Mouse (Mus musculus): ENCODE results near the gene Ppp6r3.

Ppp6r3 gene

GRCm38 (mm10) chr19:3519471-3520169 lies 55.9 kb downstream of the Ppp6r3 start:
- no peak for DNase-seq (ENCODE audit: low read depth, low spot score)
- Histone ChIP-seq H3K27me3 (ENCODE audit: control insufficient read depth, insufficient read depth, low read length, poor library complexity, severe bottlenecking) (no peaks in the 10 kb centered on the region), H3K36me3 (ENCODE audit: control insufficient read depth, insufficient read depth, low read length, poor library complexity, severe bottlenecking) (no peaks in the 10 kb centered on the region; the same call in 1 of the 2 replicates)

- Histone ChIP-seq H3K27me3 (ENCODE audit: control insufficient read depth, insufficient read depth, low read length, poor library complexity, severe bottlenecking) (no peaks in the 10 kb centered on the region), H3K36me3 (ENCODE audit: control insufficient read depth, insufficient read depth, low read length, poor library complexity, severe bottlenecking) (peaks cover 24% of the 10 kb centered on the region)
- DNase-seq (ENCODE audit: low read depth, low spot score): peak; percentile 21
These were observed 78.3 kb downstream of the Ppp6r3 start for GRCm38 (mm10) chr19:3497216-3497615.

DNA sequence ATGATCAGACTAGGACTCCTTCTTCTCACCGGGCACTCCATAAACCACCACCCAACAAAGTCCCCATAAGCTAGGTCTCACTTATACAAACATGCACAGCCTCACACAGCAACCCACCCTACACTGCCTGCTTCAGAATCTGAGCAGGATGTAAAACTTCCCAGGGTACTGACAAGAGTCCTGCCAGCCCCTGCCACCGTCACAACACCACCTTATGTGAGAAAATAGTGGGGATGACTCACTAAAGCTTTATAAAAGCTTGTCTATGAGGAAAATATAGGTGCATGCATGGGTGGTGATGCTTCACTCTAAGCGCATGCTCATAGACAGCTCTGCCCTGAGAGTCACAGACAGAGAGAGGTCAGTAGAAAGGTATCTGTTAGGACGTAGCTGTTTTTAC lies 85.7 kb downstream of the Ppp6r3 start:
- no peak for DNase-seq (ENCODE audit: low read depth, low spot score)
- Histone ChIP-seq H3K27me3 (ENCODE audit: control insufficient read depth, insufficient read depth, low read length, poor library complexity, severe bottlenecking) (no peaks in the 10 kb centered on the region), H3K36me3 (ENCODE audit: control insufficient read depth, insufficient read depth, low read length, poor library complexity, severe bottlenecking) (peaks cover 29% of the 10 kb centered on the region)

- peaks cover 17% of the 10 kb centered on the region for H3K36me3 ChIP-seq (ENCODE audit: control insufficient read depth, insufficient read depth, low read length, poor library complexity, severe bottlenecking)
- DNase-seq (ENCODE audit: low read depth, low spot score): peak; percentile 30
- H3K27me3 ChIP-seq (ENCODE audit: control insufficient read depth, insufficient read depth, low read length, poor library complexity, severe bottlenecking): no peaks in the 10 kb centered on the region
These were observed 92.7 kb downstream of the Ppp6r3 start for GRCm38 (mm10) chr19:3482831-3483230.

GRCm38 (mm10) chr19:3480101-3480500 lies 95.4 kb downstream of the Ppp6r3 start:
- peaks cover 12% of the 10 kb centered on the region for H3K36me3 ChIP-seq (ENCODE audit: control insufficient read depth, insufficient read depth, low read length, poor library complexity, severe bottlenecking)
- no peak for DNase-seq (ENCODE audit: low read depth, low spot score)
- H3K27me3 ChIP-seq (ENCODE audit: control insufficient read depth, insufficient read depth, low read length, poor library complexity, severe bottlenecking): no peaks in the 10 kb centered on the region

DNA sequence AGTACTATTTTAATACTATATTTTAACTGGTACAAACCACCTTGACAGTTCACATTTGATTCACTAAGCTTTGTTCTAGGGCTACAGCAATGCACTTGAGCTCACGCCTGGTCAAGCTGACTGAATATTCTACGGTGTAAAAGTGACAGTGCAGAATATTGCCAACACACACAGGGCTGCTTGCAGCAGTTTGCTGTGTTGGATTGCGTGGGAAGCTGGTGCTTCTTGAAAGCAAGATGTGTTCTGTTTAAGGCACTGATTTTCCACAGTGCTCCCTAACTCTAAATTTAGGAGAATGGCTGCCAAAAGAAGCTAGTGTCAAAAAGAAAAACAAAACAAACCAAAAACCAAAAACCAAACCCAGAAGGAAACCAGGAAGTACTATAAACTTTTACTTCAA lies 98.6 kb downstream of the Ppp6r3 start:
- no peak for DNase-seq (ENCODE audit: low read depth, low spot score)
- peaks cover 5% of the 10 kb centered on the region for H3K36me3 ChIP-seq (ENCODE audit: control insufficient read depth, insufficient read depth, low read length, poor library complexity, severe bottlenecking)
- H3K27me3 ChIP-seq (ENCODE audit: control insufficient read depth, insufficient read depth, low read length, poor library complexity, severe bottlenecking): no peaks in the 10 kb centered on the region

DNA sequence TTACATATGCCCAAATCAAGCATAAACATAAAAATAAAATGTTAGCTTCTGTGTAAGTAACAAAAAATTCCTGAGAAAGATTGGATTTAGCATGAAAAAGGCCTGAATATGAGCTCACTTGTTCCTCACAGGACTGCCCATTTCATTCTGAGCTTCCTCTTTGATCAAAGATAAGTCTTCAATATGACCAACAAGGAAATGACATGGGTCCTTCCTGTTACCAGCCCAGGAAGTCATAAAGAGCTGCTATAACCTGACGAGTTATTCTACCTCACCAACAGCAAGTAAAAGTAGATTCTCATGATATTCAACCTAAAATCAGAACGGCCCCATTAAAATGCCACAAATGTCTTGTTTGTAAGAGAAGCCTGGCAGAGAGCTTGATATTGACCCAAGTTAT lies 104.3 kb downstream of the Ppp6r3 start:
- Histone ChIP-seq H3K27me3 (ENCODE audit: control insufficient read depth, insufficient read depth, low read length, poor library complexity, severe bottlenecking) (no peaks in the 10 kb centered on the region), H3K36me3 (ENCODE audit: control insufficient read depth, insufficient read depth, low read length, poor library complexity, severe bottlenecking) (peaks cover 20% of the 10 kb centered on the region)
- no peak for DNase-seq (ENCODE audit: low read depth, low spot score)

- H3K27me3 ChIP-seq (ENCODE audit: control insufficient read depth, insufficient read depth, low read length, poor library complexity, severe bottlenecking): no peaks in the 10 kb centered on the region
- no peak for DNase-seq (ENCODE audit: low read depth, low spot score)
- H3K36me3 ChIP-seq (ENCODE audit: control insufficient read depth, insufficient read depth, low read length, poor library complexity, severe bottlenecking): peaks cover 26% of the 10 kb centered on the region
These were observed 108.0 kb downstream of the Ppp6r3 start for GRCm38 (mm10) chr19:3467574-3467973.

GRCm38 (mm10) chr19:3459986-3460385 lies 115.6 kb downstream of the Ppp6r3 start:
- no peaks in the 10 kb centered on the region for H3K27me3 ChIP-seq (ENCODE audit: control insufficient read depth, insufficient read depth, low read length, poor library complexity, severe bottlenecking)
- H3K36me3 ChIP-seq (ENCODE audit: control insufficient read depth, insufficient read depth, low read length, poor library complexity, severe bottlenecking): peaks cover 18% of the 10 kb centered on the region
- no peak for DNase-seq (ENCODE audit: low read depth, low spot score)

DNA sequence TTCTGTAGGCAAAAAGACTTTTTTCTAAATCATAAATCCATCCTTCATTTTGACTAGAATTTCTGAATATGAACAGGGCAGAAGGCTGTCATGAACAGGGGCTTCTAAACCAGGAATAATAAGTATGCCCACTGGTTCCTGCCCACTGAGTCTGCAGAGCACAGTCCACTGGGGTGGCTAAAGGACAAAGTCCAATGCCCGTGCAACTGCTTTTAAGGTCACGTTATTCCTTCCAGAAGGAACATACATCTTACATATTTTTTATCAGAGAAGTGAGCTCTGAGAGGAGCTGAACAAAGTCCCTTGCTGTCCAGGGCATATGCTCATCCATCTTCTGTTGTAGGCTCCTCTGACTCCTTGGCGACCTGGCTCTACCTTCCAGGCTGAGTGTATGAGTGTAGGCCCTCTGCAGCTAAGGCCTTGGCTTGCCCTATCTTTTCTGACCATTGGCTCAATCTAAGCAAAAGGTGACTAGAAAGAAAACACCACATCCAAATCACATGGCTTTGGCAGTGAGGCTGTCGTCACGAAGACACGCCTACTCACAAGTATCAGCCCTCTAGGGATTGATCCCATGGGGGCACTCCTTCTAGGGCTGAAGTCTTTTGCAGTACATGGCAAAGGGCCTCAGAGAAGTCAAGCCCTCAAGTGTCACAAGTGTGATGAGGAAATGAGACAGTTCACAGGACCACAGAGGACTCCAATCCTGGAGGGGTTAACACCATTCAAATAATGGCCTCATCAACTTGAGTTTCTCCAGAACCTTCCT lies 117.0 kb downstream of the Ppp6r3 start:
- Histone ChIP-seq H3K27me3 (ENCODE audit: control insufficient read depth, insufficient read depth, low read length, poor library complexity, severe bottlenecking) (no peaks in the 10 kb centered on the region), H3K36me3 (ENCODE audit: control insufficient read depth, insufficient read depth, low read length, poor library complexity, severe bottlenecking) (peaks cover 17% of the 10 kb centered on the region)
- DNase-seq (ENCODE audit: low read depth, low spot score): peak; percentile 29

- no peaks in the 10 kb centered on the region for H3K27me3 ChIP-seq (ENCODE audit: control insufficient read depth, insufficient read depth, low read length, poor library complexity, severe bottlenecking)
- DNase-seq (ENCODE audit: low read depth, low spot score): no peak
- peaks cover 15% of the 10 kb centered on the region for H3K36me3 ChIP-seq (ENCODE audit: control insufficient read depth, insufficient read depth, low read length, poor library complexity, severe bottlenecking)
These were observed 117.8 kb downstream of the Ppp6r3 start for GRCm38 (mm10) chr19:3457700-3458099.

DNA sequence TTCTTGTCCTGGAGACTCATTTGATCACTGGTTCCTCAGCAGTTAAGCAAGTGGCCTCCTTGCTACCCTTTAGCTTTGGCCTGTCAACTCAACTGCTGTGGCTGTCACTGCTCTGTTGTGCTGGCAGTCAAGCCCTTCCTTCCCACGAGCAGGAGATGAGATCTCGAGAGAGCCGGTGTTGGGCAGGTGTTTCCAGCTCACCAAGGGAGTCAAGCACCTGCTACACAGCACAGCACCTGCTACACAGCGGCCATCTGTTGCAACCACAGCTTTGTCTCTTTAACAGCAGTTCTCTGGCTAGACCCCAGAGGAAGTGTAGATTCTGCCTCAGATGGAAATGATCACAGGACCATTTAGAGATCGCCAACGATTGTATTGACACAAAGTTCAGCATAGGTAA lies 123.9 kb downstream of the Ppp6r3 start:
- DNase-seq (ENCODE audit: low read depth, low spot score): peak; percentile 38
- Histone ChIP-seq H3K27me3 (ENCODE audit: control insufficient read depth, insufficient read depth, low read length, poor library complexity, severe bottlenecking) (no peaks in the 10 kb centered on the region), H3K36me3 (ENCODE audit: control insufficient read depth, insufficient read depth, low read length, poor library complexity, severe bottlenecking) (no peaks in the 10 kb centered on the region; the same call in 1 of the 2 replicates)

DNA sequence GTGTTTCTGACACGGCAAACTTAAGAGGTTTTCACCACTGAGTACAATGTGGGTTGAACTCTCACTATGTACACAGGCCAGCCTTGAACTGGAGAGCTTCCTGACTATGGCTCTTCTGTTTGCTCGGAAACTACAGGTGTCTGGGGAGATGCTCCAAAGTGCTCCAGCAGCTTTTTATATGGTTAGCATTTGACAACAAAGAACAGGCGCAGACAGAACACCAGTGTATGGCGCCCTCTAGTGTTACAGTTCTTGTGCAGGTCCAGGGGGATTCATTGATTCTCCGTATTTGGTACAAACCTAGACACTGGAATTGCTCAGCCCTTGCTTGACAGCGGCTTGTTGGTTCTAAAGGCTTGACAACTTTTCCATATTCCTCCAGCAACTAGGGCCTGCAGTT lies 124.4 kb downstream of the Ppp6r3 start:
- Histone ChIP-seq H3K27me3 (ENCODE audit: control insufficient read depth, insufficient read depth, low read length, poor library complexity, severe bottlenecking) (no peaks in the 10 kb centered on the region), H3K36me3 (ENCODE audit: control insufficient read depth, insufficient read depth, low read length, poor library complexity, severe bottlenecking) (no peaks in the 10 kb centered on the region; the same call in 1 of the 2 replicates)
- peak; percentile 81 for DNase-seq (ENCODE audit: low read depth, low spot score)

DNA sequence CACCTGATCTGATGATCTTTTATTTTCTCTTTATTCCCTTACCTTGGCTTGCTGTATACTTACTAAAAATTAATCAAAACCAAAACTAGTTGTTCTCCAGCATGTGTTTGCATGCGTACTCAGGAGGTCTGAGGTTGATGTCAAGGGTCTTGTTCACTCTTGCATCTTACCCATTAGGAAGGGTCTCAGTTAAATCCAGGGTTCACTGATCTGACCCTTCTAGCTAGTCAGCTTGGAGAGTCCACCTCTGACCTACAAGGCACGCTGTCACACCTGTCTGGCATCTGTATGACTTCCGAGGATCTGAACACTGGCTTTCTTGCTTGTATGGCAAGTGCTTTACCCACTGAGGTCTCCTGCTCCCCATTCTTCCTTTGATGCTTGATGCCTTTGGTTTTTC lies 124.8 kb downstream of the Ppp6r3 start:
- H3K36me3 ChIP-seq (ENCODE audit: control insufficient read depth, insufficient read depth, low read length, poor library complexity, severe bottlenecking): no peaks in the 10 kb centered on the region
- no peaks in the 10 kb centered on the region for H3K27me3 ChIP-seq (ENCODE audit: control insufficient read depth, insufficient read depth, low read length, poor library complexity, severe bottlenecking)
- no peak for DNase-seq (ENCODE audit: low read depth, low spot score)

- DNase-seq (ENCODE audit: low read depth, low spot score): no peak
- Histone ChIP-seq H3K36me3 (ENCODE audit: control insufficient read depth, insufficient read depth, low read length, poor library complexity, severe bottlenecking) (no peaks in the 10 kb centered on the region), H3K27me3 (ENCODE audit: control insufficient read depth, insufficient read depth, low read length, poor library complexity, severe bottlenecking) (no peaks in the 10 kb centered on the region)
These were observed 126.3 kb downstream of the Ppp6r3 start for GRCm38 (mm10) chr19:3449248-3449647.

All from splenic B cell, adult 2 months (primary cell).